Mouse (Mus musculus) heart, postnatal 0 days (tissue): ENCODE data around the gene 9930104L06Rik. TPM values are rescaled to one million over a fixed set of nuclear protein-coding genes. Genes with fewer than 3 reads are reported as not detected.

ENCODE experiments used
- ATAC-seq: fragments of 200-750 bp; cut with Nextera tagmentation; 2 replicates; pipeline ENCODE4 v1.8.0; 2017; ENCODE audit warnings: low read depth, moderate number of reproducible peaks, moderate library complexity; ENCODE audit not compliant: insufficient read depth
- DNase-seq: peaks from one replicate; pipeline ENCODE4 v3.0.0-alpha.2; 2016; ENCODE audit warnings: low spot score
- H3K27ac ChIP-seq: fragments of 300-500 bp; sonication (generic); 2 replicates; pipeline ENCODE4 v1.5.1; 2014; ENCODE audit warnings: low read depth, mild to moderate bottlenecking
- H3K27me3 ChIP-seq: fragments of 300-500 bp; sonication (generic); 2 replicates; pipeline ENCODE4 v1.6.1; 2014; ENCODE audit warnings: low read length, mixed read lengths; ENCODE audit not compliant: control insufficient read depth, insufficient read depth
- H3K36me3 ChIP-seq: fragments of 300-500 bp; sonication (generic); replicated peaks from 2 replicates; pipeline ENCODE4 v1.6.1; 2014; ENCODE audit warnings: low read length, mixed read lengths; ENCODE audit not compliant: control insufficient read depth, insufficient read depth
- H3K4me1 ChIP-seq: fragments of 300-500 bp; sonication (generic); 2 replicates; pipeline ENCODE4 v1.6.1; 2014; ENCODE audit warnings: antibody characterized with exemption; ENCODE audit not compliant: control insufficient read depth, insufficient read depth
- H3K4me2 ChIP-seq: fragments of 300-500 bp; sonication (generic); 2 replicates; pipeline ENCODE4 v1.6.1; 2014; ENCODE audit warnings: low read depth, mild to moderate bottlenecking, low read length, moderate library complexity
- H3K4me3 ChIP-seq: fragments of 300-500 bp; sonication (generic); 2 replicates; pipeline ENCODE4 v1.5.1; 2014; ENCODE audit warnings: low read depth, low read length
- H3K9ac ChIP-seq: fragments of 300-500 bp; sonication (generic); replicated peaks from 2 replicates; pipeline ENCODE4 v1.6.1; 2014; ENCODE audit warnings: low read depth, low read length, mixed read lengths
- H3K9me3 ChIP-seq: fragments of 300-500 bp; sonication (generic); replicated peaks from 2 replicates; pipeline ENCODE4 v1.6.1; 2016; ENCODE audit warnings: low read length; ENCODE audit not compliant: control insufficient read depth
- CTCF ChIP-seq: IDR thresholded peaks from 2 replicates; pipeline ENCODE4 v1.5.1; 2016; ENCODE audit warnings: antibody characterized with exemption, control low read depth, low read depth
- EP300 ChIP-seq: IDR thresholded peaks from 2 replicates; pipeline ENCODE4 v1.6.1; 2016; ENCODE audit warnings: antibody characterized with exemption, low read depth
- WGBS: fragments of 180-500 bp; shearing (Covaris S2); extraction: QIAGEN DNeasy Blood & Tissue Kit; methylation state at CpG from one replicate; pipeline ENCODE4 v1.1.7; 2014; 5-methylcytosine and 5-hydroxymethylcytosine counted together
- polyA plus RNA-seq: library from polyadenylated mRNA; unstranded; fragments of >200 nt; fragmentation: Nextera tagmentation; extraction: Ambion mirVana; gene quantifications from 2 replicates; pipeline ENCODE4 v1.2.1, GENCODE M21; 2015
- total RNA-seq: library from RNA; depleted of rRNA; stranded (reverse); fragments of >200 nt; gene quantifications from 2 replicates; pipeline ENCODE4 v1.2.3, GENCODE M21; 2014; ENCODE audit warnings: low replicate concordance

Gene 9930104L06Rik
- total and polyA plus RNA-seq, 2 experiments from 2014 or later = 7.1 to 18.7 TPM

GRCm38 (mm10) chr4:124962576-124962975 is 25.7 kb downstream of the 9930104L06Rik start:
- H3K4me2 ChIP-seq = no peak overlapping the region
- H3K4me3 ChIP-seq = no peak overlapping the region
- no peaks in the 10 kb centered on the region for H3K27me3 ChIP-seq
- 27% methylated on average over 11 of the region's 11 CpGs for WGBS
- H3K36me3 ChIP-seq = no peaks in the 10 kb centered on the region
- TF ChIP-seq EP300 (no peak), CTCF (no peak)
- H3K27ac ChIP-seq = no peak overlapping the region
- no peak overlapping the region for H3K9ac ChIP-seq
- ATAC-seq (no peak), DNase-seq (no peak)
- H3K4me1 ChIP-seq = no peaks in the 10 kb centered on the region
- no peaks in the 10 kb centered on the region for H3K9me3 ChIP-seq

- Histone ChIP-seq H3K9ac (no peak overlapping the region), H3K4me3 (no peak overlapping the region), H3K4me1 (no peaks in the 10 kb centered on the region), H3K36me3 (no peaks in the 10 kb centered on the region), H3K27ac (no peak overlapping the region), H3K4me2 (no peak overlapping the region), H3K9me3 (no peaks in the 10 kb centered on the region), H3K27me3 (no peaks in the 10 kb centered on the region; the same call in 1 of the 2 replicates)
- no peak for TF ChIP-seq CTCF
- WGBS = 20% methylated on average over 8 of the region's 8 CpGs
- DNase-seq = no peak
- ATAC-seq = no peak
These were observed 28.2 kb downstream of the 9930104L06Rik start for GRCm38 (mm10) chr4:124964912-124965599.

DNA sequence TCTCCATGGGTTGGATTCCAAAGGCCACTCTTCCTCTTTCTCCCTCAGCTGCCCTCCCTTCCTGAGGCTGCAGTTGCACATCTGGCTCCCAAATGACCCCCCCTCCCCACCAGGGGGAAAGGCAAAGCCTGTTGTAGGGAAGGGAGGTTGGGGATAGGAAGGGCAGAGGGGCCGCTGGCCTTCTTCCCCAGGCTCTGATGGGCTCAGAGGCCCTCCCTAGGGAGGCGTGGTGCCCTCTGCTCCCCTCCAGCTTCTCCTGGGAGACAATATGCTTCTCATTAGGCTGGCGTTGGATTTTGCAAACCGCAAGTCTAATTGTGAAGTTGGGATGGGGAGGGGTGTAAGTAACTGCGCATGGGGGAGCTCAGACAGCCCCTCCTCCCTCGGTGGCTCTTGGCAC is 31.9 kb downstream of the 9930104L06Rik start:
- DNase-seq = no peak
- no peak for ATAC-seq
- no peaks in the 10 kb centered on the region; the same call in 1 of the 2 replicates for H3K27me3 ChIP-seq
- H3K4me2 ChIP-seq = no peak overlapping the region
- no peak overlapping the region for H3K9ac ChIP-seq
- no peak overlapping the region for H3K27ac ChIP-seq
- H3K4me3 ChIP-seq = no peak overlapping the region
- WGBS = 62% methylated on average over 6 of the region's 6 CpGs
- H3K9me3 ChIP-seq = no peaks in the 10 kb centered on the region
- H3K4me1 ChIP-seq = no peaks in the 10 kb centered on the region
- TF ChIP-seq CTCF (no peak), EP300 (no peak)
- no peaks in the 10 kb centered on the region for H3K36me3 ChIP-seq

DNA sequence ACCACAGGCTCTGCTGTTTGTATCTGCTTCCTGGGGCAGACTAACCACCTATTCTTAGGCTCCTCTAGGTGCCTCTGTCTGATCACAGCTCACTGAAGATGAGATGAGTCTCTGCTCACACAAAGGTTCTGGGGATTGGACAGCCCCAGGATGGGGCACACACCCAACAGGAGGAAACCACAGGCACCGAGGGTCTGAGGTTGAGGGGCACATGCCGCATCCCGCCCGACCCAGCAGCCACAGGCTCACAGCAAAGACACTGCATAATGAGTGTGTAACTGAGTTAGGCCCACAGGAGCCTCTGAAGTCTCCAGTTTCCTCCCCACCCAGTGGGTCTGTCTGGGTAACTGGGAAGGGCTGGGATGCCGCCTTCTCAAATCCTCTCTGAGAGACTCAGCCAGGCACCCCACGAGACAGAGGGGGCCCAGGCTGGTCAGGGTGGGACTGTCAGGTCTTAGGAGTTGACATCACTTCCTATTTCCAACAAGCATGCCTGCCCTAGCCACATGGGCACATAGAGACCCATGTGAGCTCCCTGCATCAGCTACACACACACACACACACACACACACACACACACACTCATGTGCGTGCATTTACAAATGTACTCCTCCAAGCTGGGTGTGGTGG is 32.5 kb downstream of the 9930104L06Rik start:
- H3K4me1 ChIP-seq = no peaks in the 10 kb centered on the region
- no peaks in the 10 kb centered on the region for H3K36me3 ChIP-seq
- ATAC-seq (no peak), DNase-seq (no peak)
- TF ChIP-seq CTCF (no peak), EP300 (no peak)
- H3K4me2 ChIP-seq = no peak overlapping the region
- no peaks in the 10 kb centered on the region for H3K9me3 ChIP-seq
- no peak overlapping the region for H3K9ac ChIP-seq
- no peaks in the 10 kb centered on the region; the same call in 1 of the 2 replicates for H3K27me3 ChIP-seq
- no peak overlapping the region for H3K27ac ChIP-seq
- H3K4me3 ChIP-seq = no peak overlapping the region
- 67% methylated on average over 7 of the region's 7 CpGs for WGBS

- 64% methylated on average over 11 of the region's 11 CpGs for WGBS
- DNase-seq = no peak
- Histone ChIP-seq H3K4me1 (no peaks in the 10 kb centered on the region), H3K4me3 (no peak overlapping the region), H3K9ac (no peak overlapping the region), H3K27me3 (no peaks in the 10 kb centered on the region; the same call in 1 of the 2 replicates), H3K27ac (no peak overlapping the region), H3K4me2 (no peak overlapping the region), H3K36me3 (no peaks in the 10 kb centered on the region), H3K9me3 (no peaks in the 10 kb centered on the region)
- no peak for ATAC-seq
- TF ChIP-seq EP300 = no peak
- no peak for TF ChIP-seq CTCF
These were observed 33.3 kb downstream of the 9930104L06Rik start for GRCm38 (mm10) chr4:124970194-124970593.
